Mouse (Mus musculus) layer of hippocampus, postnatal 36 days (tissue): ENCODE data around the gene Cage1. TPM values are rescaled to one million over a fixed set of nuclear protein-coding genes. Genes with fewer than 3 reads are reported as not detected.
A peak's percentile ranks its signal among the peaks of the same experiment; 100 is the strongest.

Experiments
- DNase-seq, 2 experiments: peaks; one replicate each; pipeline ENCODE4 v3.0.0; 2022
- microRNA-seq, 2 experiments: library from miRNA; unstranded; fragments of <30 nt; microRNA quantifications; one replicate each; pipeline ENCODE4 v1.2.0; 2021
- total RNA-seq, 2 experiments: library from RNA; stranded (reverse); gene quantifications; 2 replicates each; pipeline ENCODE4 v1.2.3; 2021

Cage1 gene
- total RNA-seq, 2 experiments from 2014 or later, result 4.8 to 5.2 TPM

DNA sequence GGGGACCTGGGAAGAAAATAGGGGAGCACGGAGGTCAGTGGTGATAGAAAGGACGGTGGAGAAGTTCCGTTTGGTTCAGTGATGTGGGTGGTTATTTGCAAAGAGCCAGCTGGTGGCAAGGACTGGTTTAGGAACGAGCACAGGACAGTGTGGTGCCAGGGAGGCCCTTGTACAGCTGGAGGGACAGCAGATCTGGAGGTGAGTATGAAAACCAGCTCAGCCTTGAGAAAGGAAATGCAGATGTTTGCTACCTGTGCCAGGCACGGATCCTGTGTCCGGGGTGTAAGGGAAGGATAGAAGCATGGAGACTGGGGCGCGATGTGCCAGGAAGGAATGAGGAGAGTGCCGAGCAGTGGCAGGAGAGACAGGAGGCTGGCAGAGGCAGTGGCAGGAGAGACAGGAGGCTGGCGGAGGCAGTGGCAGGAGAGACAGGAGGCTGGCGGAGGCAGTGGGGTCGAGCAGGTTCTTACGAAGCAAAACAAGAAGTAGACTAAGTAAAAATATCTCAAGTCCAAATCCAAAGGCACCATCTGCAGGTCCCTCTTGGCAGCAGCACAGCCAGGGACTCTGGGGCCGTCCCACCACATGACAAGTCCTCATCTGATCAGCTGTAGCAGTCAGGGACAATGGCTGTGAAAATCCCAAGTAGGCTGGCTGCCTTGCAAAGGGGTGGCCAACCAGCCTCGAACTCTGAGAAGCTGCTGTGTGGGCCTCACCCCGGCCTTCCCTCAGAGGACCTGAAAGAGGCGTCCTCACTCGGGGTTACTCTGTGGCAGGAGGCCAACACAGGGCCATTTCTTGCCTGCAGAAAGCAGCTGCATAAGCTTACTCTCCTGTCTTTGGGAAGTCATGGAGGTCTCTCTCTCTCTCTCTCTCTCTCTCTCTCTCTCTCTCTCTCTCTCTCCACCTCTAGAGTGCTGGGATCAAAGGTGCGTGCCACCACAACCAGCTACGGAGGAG lies 72.5 kb downstream of the Cage1 start:
- no peak for DNase-seq

DNA sequence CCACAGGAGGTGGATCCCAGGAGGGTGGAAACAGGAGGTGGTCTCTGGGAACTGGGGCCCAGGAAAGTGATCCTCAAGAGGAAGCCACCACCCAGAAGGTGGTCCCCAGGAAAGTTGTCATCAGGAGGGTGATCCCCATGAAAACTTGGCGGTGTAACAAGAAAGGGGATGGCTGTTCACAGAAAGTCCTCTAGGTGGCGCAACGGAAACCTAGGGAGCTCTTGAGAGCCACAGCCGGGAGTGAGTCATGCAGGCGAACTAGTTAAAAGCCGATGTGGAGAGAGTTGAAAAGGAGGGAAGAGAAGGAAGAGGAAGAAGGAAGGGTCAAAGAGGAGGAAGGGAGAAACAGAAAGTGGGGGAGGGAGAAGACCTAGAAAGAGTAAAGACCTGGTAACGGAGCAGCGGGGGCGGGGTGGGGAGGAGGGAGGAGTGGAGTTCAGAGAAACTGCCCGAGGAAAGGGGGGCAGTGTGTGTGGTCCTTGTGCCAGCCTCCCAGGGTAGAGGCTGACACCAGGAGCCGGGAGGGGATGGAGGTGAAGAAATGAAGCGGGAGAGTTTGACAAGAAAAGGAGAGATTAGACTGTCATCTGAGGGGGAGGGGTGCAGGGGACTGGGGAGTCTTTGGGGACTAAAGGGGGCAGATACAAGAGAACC lies 73.4 kb downstream of the Cage1 start:
- peak; percentile 53 to 63 for DNase-seq

DNA sequence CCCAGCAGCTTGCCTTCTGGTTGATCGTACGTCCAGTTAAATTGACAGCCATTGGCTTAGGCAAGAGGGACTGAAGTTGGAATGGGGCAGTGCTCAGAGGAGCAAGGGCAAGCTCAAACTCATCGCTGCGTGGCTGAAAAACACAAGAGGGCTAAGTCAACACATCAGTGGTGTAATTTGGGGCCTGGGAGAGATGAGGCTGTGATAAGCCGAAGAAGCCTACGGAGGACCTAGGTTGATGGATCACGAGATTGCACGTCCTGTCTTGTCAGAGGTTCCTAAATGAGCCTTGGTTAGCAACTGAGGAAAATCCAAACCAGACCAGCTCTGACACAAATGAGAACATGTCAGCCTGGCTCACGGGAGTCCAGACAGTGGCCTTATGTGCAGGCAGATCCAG lies 74.3 kb downstream of the Cage1 start:
- DNase-seq, result no peak

DNA sequence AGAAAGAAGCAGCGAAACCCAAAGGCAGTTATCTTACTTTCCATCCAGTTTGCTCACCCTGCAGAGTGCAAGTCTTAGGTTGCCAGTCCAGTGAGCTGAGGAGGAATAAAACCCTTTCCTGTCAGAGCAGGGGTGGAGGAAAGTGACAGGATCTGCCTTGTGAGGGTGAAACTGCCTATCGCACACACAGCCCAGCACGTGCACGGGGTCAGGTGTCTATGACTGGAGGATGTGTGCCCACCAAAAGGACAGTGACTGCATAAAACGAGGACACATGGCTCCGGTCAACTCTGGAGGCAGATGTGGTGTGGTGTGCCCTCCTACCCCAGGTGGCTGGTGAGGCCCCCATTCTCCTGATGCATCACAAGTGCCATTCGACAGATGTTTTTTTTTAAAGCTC lies 76.9 kb downstream of the Cage1 start:
- DNase-seq, result no peak

- DNase-seq, result no peak
Observed at GRCm38 (mm10) chr13:37959239-37959907, 77.5 kb downstream of the Cage1 start.

GRCm38 (mm10) chr13:37958498-37959238 lies 78.2 kb downstream of the Cage1 start:
- no peak for DNase-seq

Small RNA genes lying within 50 kb of the gene (microRNA-seq; reads per million reads assigned to microRNA genes)
- 0 reads per million in 2 experiments for gene Gm27387

Other genes with a start within 250 kb of the Cage1 start
- gene Ssr1, start 42.9 kb downstream of the Cage1 start, total RNA-seq, result 10 to 100 TPM; 91.1 to 92.7 TPM
- 10 to 100 TPM; 24.4 to 31.5 TPM for gene Riok1, start 74 bp downstream of the Cage1 start, total RNA-seq
- gene Dsp, start 114.2 kb upstream of the Cage1 start, total RNA-seq, result 10 to 100 TPM; 11.1 to 17.5 TPM
- gene Snrnp48, start 167.9 kb upstream of the Cage1 start, total RNA-seq, result 10 to 100 TPM; 21.5 to 33.8 TPM